Mouse (Mus musculus): ENCODE data around the gene Zkscan6.

The Zkscan6 gene

GRCm38 (mm10) chr11:65806909-65807504 is at the start of gene Zkscan6:
Zkscan6 (plus strand) TSS chr11:65807175.
- DNase-seq (ENCODE audit: low spot score) = peak; percentile 78

- no peak for DNase-seq (ENCODE audit: low spot score)
These were observed 47.6 kb upstream of the Zkscan6 start for GRCm38 (mm10) chr11:65759350-65759749.

GRCm38 (mm10) chr11:65760912-65761311 is 46.1 kb upstream of the Zkscan6 start:
- DNase-seq (ENCODE audit: low spot score) = no peak

- DNase-seq (ENCODE audit: low spot score) = no peak
These were observed 38.5 kb upstream of the Zkscan6 start for GRCm38 (mm10) chr11:65768445-65768844.

DNA sequence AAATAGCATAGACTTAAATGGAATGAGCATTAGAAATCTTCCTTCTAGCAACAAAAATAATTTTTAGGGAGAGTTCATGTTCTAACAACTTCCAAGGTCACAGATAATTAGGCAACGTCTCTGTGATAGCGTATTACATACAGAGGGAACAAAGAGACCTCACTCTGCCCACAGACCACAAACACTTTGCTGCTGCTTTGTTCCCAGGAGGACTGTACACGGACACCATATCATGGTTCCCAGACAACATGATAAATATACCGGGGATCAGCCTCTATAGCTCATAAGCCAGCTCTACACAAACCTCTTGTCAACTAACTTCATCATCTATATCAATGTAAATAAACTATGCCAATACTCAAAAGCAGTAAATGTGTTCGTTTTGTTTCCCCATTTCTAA is 37.0 kb upstream of the Zkscan6 start:
- DNase-seq (ENCODE audit: low spot score) = no peak

DNA sequence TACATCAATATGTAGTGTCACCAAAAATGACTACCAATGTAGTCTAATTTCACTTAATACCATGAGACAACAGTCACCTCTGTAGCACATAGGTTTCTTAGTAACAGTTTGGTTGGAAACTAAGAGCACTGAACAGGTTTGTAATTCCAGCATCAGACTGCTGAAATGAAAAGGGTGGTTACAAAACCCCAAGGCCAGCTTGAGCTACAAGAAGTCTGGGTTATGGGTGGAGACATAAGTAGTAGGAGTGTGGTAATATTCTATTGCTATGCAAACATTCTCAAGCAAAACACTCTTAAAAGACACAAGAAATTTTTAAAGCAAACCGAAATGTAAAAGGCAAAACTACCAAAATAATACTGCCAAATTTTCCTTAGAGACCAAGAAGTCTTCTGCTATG is 35.4 kb upstream of the Zkscan6 start:
- no peak for DNase-seq (ENCODE audit: low spot score)

GRCm38 (mm10) chr11:65773535-65773934 is 33.4 kb upstream of the Zkscan6 start:
- DNase-seq (ENCODE audit: low spot score) = no peak

DNA sequence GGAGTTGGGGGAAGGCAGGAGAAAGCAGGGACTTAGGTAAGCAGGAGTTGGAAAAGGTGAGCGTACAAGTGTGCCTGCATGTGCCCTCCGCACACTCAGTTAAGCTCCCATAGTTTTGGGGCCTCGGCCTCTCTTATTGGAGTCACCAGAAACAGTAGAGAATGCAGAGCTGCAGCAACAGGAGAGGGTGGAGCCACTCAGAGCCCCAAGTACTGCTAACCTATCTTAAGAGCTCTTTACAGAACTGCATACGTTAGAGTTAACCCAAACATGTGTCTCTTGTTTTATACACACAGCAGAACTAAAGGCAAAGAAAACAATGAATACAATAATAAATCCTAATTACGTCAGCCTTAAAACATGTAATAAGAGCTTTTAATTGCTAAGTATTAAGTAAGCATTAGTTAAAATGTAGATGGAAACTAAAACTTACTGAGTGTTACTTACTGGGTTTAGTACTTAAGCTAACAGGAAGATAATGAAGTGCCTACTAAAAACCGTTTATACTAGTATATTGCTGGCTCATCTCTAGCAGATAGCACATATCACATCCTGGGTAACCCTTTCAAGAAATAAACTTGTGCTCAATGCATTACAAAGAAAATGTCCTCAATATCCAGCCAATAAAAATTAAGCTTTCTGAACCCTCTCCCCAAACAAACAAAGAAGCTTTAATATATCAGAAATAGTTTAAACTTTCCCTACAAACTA is 32.9 kb upstream of the Zkscan6 start:
- no peak for DNase-seq (ENCODE audit: low spot score)

DNA sequence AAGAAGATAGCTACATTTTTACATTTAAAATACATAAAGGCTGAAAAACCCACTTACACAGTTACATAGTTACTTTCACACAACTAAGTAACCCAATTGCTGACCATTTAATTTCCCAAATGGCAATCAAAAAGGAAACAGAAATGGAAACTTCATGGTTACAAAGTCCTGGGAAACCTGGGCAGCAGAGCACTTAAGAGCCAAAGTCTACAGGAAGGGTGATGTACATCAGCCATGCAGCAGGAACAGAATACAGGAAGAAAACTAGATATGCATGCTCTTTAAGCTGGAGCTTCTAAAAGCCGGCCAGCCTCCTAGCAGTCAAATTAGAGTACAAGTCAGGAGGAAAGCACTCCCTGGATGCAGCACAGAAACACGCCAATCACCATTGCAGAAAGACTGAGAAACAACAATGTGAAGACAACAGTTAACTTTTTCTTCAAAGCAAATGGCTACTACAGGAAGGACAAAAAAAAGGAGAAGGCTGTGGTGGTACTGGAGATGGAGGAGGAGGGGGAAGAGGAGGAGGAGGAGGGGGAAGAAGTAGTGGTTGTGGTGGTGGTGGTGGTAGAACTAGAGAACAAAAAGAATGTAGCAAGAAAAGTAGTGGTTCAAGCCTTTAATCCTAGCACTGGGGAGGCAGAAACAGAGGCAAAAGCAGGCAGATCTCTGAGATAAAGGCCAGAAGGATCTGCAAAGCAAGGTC is 29.9 kb upstream of the Zkscan6 start:
- DNase-seq (ENCODE audit: low spot score) = no peak

- DNase-seq (ENCODE audit: low spot score) = no peak
These were observed 29.2 kb upstream of the Zkscan6 start for GRCm38 (mm10) chr11:65777810-65778209.

- no peak for DNase-seq (ENCODE audit: low spot score)
These were observed 27.9 kb upstream of the Zkscan6 start for GRCm38 (mm10) chr11:65779066-65779465.

DNA sequence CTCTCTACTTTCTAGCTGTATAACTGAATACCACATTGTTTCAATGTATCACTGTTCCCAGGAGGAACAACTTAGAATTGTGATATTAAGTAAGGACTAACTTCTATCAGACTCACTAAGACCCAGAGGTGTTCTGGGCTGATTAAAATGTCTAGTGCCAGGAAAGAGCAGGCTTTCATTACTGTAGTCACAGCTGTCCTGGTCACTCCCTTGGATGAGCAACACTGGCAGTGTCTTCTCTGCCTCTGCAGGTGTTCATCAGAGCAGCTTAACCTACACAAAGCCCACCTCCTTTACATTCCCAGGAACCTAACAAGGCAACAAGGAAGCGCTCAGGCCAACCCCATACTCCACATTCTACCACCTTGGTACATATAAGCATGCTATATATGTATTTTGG is 27.4 kb upstream of the Zkscan6 start:
- no peak for DNase-seq (ENCODE audit: low spot score)

DNA sequence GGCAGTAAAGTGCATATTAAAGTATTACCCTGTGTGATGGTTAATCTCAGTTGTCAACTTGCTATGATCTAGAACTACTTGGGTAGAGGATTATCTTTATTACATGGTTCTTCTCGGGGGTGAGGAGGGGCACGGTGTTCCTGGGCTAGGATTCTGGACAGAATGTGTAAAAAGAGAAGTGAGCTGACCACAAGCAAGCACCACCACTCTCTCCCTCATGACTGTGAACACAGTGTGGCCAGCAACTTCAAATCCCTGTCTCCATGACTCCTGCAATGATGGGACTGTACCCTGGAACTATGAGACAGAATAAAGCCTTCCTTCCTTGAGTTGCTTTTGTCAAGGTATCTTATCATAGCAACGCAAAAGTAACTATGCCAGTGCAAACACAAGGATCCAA is 25.4 kb upstream of the Zkscan6 start:
- DNase-seq (ENCODE audit: low spot score) = no peak

GRCm38 (mm10) chr11:65786160-65786559 is 20.8 kb upstream of the Zkscan6 start:
- no peak for DNase-seq (ENCODE audit: low spot score)

- DNase-seq (ENCODE audit: low spot score) = no peak
These were observed 19.4 kb upstream of the Zkscan6 start for GRCm38 (mm10) chr11:65787421-65788151.

- DNase-seq (ENCODE audit: low spot score) = peak; percentile 97
These were observed 18.8 kb upstream of the Zkscan6 start, which contains the start of gene Map2k4 for GRCm38 (mm10) chr11:65788154-65788553. Map2k4 (minus strand) TSS chr11:65788297.

DNA sequence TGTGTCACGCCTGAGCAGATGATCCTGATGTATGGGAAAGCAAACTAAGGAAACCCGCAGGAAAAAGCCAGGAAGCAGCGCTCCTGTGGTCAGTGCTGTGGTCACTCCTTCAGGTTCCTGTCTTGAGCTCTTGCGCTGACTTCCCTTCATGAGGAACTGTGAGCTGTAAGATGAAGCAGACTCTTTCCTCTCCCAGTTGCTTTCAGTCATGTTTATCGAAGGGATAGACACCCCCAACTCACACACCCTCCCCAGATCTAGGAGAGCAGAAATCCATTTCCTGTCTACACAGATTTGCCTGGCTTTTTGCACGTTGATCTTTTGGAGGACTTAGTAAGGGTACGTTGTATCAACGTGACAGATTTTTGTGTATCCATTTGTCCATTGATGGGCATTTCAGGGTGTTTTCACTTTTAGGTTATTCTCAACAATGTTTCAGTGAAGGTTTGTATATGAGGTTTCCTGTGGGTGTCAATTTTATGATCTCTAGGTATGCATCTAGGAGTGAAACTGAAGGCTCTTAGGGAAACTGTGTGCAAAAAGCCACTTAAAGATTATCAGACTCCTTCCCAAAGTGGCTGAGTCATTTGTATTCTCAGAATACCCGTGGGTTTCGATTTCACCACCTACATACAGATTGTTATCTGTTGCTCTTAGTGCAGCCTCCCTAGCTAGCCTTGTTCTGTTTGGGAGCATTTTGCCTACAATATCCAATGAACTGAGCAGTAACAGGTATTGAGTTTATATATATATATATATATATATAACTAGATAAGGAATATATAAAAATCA is 12.4 kb upstream of the Zkscan6 start:
- no peak for DNase-seq (ENCODE audit: low spot score)

GRCm38 (mm10) chr11:65795896-65796295 is 11.1 kb upstream of the Zkscan6 start:
- DNase-seq (ENCODE audit: low spot score) = no peak

DNA sequence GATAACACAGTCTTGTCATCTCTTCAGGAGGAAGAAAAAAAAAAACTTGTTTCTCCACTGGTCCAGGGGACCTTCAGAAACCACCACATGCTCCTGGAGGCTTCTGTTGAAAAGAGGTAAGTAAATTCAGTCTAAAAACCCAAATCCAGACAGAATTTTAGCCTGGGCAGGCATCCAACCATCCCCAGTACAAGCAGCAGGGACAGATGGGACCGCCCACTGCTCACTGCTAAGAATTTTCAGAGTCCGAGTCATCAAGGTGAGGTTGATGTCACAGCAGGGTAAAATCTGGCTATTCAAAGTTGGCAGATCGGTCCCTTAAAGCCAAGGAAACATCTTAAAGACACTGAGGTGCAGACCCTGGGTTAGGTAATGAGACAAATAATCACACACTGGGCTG is 5.1 kb upstream of the Zkscan6 start:
- no peak for DNase-seq (ENCODE audit: low spot score)

- no peak for DNase-seq (ENCODE audit: low spot score)
These were observed 562 bp upstream of the Zkscan6 start for GRCm38 (mm10) chr11:65806321-65806904.

DNA sequence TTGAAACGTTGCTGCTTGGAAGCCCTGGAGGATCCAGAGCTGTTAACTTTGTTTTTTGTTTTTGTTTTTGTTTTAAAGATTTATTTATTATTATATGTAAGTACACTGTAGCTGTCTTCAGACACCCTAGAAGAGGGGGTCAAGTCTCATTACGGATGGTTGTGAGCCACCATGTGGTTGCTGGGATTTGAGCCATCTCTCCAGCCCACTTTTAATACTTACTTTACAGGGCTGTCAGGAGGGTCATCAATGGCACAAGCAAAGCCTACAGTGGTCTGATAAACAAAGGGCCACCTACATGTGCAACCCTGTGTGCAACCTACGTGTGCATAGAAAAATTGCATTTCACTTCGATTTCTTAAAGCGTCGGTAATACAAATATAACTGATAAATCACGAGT is 626 bp downstream of the Zkscan6 start:
- DNase-seq (ENCODE audit: low spot score) = no peak

Measured in spleen, adult 12 weeks (tissue).